Mouse (Mus musculus): ENCODE results near the gene Hyou1.
A peak's percentile ranks its signal among the peaks of the same experiment; 100 is the strongest.

Hyou1 gene

GRCm38 (mm10) chr9:44379054-44379834, at the start of gene Hyou1:
Gene Hyou1, plus strand, starts transcription at chr9:44379490.
- peak; percentile 99 to 100 for DNase-seq (ENCODE audit: low spot score in 2 of 2)

DNA sequence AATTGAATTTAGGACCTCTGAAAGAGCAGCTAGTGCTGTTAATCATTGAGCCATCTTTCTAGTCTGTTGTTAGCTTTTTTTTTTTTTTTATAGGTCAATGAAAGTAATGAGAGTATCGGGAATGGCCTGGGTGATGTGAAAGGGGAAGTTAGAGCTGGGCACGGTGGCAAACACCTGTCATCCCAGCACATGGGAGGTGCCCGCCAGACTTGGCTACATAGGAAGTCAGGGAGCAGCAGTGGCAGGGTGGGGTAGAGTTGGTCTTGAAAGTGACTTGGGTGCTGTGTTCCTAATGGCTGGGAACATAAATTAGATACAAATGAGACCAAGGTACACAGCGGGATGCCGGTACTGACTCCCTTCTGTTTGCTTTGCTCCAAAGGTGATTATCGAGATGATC, 48.6 kb upstream of the Hyou1 start:
- no peak for DNase-seq (ENCODE audit: low spot score in 2 of 2)

GRCm38 (mm10) chr9:44332918-44333638, 46.2 kb upstream of the Hyou1 start:
- DNase-seq (ENCODE audit: low spot score in 2 of 2), result no peak

DNA sequence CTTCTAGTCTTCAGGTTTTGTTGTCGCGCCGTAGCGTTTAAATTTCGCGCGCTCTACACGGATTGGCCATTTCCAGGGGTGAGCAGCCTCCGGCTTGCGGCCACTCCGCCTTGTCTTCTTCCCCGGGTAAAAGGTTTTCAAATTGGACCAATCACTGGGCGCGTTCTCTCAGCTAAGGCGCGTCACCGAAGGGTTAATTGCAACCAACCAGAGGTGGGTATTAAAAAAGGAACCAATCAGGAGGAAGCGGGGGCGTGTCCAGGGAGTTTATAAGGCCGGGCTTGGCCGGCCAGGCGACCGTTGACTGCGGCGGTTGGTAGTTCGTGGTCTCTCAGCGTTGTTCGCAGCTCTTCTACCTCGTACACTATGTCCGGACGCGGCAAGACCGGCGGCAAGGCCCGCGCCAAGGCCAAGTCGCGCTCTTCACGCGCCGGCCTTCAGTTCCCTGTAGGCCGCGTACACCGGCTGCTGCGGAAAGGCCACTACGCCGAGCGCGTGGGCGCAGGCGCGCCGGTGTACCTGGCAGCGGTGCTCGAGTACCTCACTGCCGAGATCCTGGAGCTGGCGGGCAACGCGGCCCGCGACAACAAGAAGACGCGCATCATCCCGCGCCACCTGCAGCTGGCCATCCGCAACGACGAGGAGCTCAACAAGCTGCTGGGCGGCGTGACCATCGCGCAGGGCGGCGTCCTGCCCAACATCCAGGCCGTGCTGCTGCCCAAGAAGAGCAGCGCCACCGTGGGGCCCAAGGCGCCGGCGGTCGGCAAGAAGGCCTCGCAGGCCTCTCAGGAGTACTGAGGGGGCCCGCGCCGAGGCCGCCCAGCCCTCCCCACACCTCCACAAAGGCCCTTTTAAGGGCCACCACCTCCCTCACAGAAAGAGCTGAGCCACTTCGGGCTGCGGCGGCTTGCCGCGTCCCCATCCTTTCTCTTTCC, 44.6 kb upstream of the Hyou1 start, which contains the start of gene H2afx:
H2afx (plus strand) TSS at position 299 of the 935 bp plus-strand sequence.
- peak; percentile 97 for DNase-seq (ENCODE audit: low spot score in 2 of 2)

DNA sequence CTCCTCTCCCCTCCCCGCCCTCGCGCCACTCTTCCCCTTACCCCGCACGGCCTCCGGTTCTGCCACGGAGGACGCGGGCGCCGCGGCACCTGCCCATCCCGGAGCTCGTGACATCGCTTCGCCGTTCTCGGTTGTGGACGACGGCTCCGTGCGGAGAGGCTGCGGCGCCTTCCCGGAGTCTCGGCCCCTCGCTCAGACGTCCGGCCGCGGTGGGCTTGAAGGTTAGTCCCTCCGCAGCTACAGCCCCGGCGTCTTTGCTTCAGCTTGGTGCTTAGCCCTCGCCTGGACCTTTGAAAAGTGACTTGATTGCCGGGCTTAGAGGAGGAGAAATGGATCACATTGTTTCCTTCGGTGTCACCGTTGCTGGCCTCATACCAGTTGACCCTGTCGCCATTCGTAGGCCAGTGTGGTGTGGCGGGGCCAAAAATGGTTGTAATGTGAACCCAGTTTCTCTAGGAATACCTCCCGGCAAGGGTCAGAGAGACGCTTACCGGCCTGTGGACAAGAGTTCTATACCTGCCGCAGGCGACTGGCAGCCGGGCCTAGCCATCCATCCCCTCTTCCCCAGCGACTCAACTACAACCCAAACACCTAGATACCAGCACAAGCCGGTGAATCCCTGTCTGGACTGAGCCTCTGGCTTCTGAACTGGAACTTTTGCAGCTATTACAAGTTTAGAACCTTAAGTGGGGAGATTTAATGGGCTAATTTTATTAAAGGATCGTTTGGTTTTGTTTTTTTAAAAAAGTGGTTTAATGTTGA, 43.8 kb upstream of the Hyou1 start:
- DNase-seq (ENCODE audit: low spot score in 2 of 2), result peak; percentile 43 to 52

DNA sequence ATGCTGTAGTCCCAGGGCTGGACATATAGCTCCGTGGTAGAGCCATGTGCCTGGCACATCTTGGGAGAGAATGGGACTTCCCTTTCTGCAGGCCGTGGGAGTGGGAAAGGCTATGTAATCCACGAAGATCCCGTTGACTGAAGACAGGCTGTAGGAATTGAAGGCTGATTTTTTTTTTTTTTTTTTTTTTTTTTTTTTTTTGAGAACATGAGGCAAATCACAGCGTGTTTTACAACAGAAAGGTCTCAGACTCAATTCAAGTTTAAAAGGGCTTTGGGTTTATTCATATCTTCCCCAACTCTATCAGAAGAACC, 43.2 kb upstream of the Hyou1 start:
- DNase-seq (ENCODE audit: low spot score in 2 of 2), result no peak

DNA sequence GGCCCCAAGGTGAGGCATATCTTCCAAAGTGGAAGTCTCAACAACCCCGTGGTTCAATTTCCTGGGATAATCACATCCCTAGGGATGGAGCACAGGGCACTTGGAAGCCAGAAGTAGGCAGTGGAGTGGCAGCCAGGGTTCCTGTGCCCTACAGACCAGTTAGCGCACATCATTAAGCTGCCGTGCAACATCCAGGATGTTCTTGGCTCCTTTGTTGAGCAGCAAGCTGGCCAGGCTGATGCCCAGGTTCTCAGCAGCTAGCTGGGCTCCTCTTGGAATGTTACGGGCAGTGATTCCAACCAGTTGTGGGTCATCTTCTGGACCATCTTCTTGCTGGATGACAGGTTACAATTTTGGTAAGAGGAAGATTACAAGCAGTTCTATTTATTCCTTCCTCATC, 42.8 kb upstream of the Hyou1 start:
- DNase-seq (ENCODE audit: low spot score in 2 of 2), result peak in 1 of 2 experiments; percentile 15

GRCm38 (mm10) chr9:44336964-44337363, 42.3 kb upstream of the Hyou1 start:
- peak in 1 of 2 experiments; percentile 5 for DNase-seq (ENCODE audit: low spot score in 2 of 2)

- peak in 1 of 2 experiments; percentile 5 for DNase-seq (ENCODE audit: low spot score in 2 of 2)
These were observed 41.7 kb upstream of the Hyou1 start for GRCm38 (mm10) chr9:44337436-44338169.

GRCm38 (mm10) chr9:44338574-44338973, 40.7 kb upstream of the Hyou1 start:
- DNase-seq (ENCODE audit: low spot score in 2 of 2), result peak in 1 of 2 experiments; percentile 0

DNA sequence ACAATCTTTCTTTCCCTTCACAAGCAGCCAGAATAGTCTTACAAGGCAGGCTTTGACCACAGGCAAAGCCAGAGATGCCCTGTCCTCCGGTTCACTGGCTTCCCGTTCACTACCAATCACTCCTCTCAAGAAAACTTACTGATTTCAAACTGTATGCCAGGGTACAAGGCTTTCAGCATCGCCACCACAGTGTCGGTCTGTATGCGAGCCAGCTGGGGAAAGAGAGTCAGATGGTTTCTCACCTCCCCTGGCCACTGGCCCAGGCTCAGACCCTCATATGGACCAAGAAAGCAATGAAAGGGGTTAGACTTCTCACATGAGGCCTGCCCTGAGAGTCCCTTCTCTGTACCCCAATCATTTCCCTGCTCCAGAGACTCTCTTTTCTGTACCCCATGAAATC, 37.8 kb upstream of the Hyou1 start:
- DNase-seq (ENCODE audit: low spot score in 2 of 2), result no peak

GRCm38 (mm10) chr9:44342173-44342572, 37.1 kb upstream of the Hyou1 start:
- DNase-seq (ENCODE audit: low spot score in 2 of 2), result peak; percentile 74 to 77

DNA sequence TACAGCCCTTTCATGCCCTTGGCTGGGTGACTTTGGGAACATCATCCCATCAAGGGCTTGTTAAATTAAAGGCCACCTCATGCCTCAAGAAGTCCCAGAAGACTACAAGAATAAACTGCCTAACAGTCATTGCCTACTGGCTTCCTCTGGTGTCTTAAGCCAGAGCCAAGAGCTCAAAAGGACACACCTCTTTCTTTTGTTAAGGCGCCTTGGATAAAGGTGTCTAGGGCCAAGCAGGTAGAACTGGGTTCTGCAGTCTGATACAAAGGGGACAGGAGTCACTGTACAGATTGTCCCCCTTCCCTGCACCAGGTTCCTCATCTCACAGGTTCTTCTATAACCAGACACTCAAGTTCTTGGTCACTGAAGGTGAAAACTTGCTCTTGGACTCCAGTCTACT, 36.7 kb upstream of the Hyou1 start:
- no peak for DNase-seq (ENCODE audit: low spot score in 2 of 2)

DNA sequence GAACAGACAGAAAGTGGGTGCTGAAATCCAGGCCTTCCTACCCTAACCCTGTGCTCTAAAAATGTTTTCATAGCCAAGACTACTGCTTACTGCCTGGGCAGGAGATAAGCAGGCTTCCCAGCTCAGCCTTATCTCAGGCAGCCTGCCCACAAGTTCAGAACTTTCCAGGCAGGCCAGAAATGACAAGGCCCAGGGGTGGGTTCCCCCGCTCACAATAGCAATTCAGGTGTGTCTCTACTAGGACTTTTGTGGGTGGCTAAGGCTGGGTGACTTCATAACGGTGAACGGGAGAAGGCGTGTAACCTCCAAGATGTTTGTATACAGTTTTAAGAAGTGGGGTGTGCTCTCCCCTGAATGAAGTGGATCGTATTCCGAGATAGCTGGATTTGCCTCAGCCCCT, 36.0 kb upstream of the Hyou1 start:
- peak; percentile 57 to 58 for DNase-seq (ENCODE audit: low spot score in 2 of 2)

DNA sequence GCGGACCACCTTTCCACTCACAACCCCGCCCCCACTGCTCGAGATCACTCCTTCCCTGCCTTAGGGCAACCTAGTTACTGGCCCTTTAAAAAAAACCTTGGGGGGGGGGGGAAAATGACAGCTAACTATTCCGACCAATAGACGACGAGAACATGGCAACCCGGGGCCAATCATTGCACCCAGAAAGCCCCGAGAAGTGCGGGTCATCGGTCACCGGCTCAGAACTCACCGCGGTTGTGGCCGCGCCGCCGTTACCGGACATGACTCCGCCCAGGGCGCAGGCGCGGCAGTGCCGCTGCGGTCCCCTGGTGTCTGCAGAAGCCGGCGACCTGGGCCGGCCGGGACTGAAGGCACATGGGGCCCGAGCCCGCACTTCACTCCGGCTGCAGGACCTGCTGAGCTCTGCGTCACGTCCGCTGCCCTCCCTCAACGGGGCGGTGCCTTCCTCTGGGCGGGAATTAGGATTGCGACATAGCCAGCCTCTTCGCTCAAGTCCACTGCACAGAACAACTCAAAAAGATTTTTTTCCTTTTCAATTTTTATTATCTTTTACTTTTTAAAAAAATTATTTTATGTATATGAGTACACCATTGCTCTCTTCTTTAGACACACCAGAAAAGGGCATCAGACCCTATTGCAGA, 35.4 kb upstream of the Hyou1 start, which contains the start of gene Hmbs:
Hmbs (minus strand) TSS at position 448 of the 641 bp plus-strand sequence.
- peak; percentile 79 to 85 for DNase-seq (ENCODE audit: low spot score in 2 of 2)

- DNase-seq (ENCODE audit: low spot score in 2 of 2), result no peak
These were observed 33.5 kb upstream of the Hyou1 start for GRCm38 (mm10) chr9:44345570-44346433.

DNA sequence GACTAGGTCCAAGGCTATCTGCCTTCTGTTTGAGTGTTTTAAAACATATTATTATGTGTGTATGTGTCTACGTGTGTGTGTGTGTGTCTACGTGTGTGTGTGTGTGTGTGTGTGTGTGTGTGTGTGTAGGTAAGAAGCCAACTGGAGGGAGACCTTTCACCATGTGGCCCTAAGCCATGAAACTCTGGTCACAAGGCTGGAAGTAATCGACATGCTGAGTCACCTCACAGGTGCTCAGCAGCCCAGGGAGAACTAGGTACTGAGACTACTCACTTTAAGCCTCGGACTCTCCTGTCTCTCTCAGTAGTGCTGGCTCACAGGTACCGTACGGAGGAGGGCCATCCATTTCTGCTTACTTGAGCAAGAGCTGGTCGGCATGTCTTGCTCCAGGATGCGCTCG, 32.1 kb upstream of the Hyou1 start:
- DNase-seq (ENCODE audit: low spot score in 2 of 2), result no peak

GRCm38 (mm10) chr9:44347621-44348020, 31.7 kb upstream of the Hyou1 start:
- DNase-seq (ENCODE audit: low spot score in 2 of 2), result no peak

DNA sequence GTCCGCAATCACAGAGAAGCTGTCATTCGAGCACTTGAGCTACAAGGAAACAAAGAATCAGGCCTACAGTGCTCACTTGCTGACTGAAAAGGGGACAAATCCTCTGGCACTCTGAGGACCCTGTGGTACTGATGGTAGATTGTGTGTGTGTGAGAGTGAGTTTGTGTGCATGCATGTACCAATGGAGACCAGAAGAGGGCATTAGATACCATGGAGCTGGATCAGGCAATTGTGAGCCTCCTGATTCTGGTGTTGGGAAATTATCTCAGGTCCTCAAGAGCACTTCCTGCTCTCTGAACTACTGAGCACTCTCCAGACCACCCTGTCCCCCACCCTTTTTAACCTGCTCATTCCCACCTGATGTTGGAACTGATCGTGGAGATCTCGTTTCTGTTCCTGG, 30.7 kb upstream of the Hyou1 start:
- DNase-seq (ENCODE audit: low spot score in 2 of 2), result no peak
